Mouse (Mus musculus) forebrain, embryonic 15.5 days (tissue): Measurements from ENCODE around the gene Eif4enif1. TPM values are rescaled to one million over a fixed set of nuclear protein-coding genes. Genes with fewer than 3 reads are reported as not detected.
"Not testable (repeated sequence)": the region's sequence is repeated elsewhere in the genome, so short reads cannot be mapped to it uniquely, and the experiment has no call there.

Source experiments
- ATAC-seq: fragments of 200-750 bp; cut with Nextera tagmentation; replicated peaks from 2 replicates; pipeline ENCODE4 v1.8.0; 2017; ENCODE audit warnings: mild to moderate bottlenecking, moderate TSS enrichment, moderate library complexity
- H3K27ac ChIP-seq: fragments of 300-500 bp; sonication (generic); replicated peaks from 2 replicates; pipeline ENCODE4 v1.5.1; 2015; ENCODE audit warnings: mild to moderate bottlenecking, inconsistent platforms
- H3K27me3 ChIP-seq: fragments of 300-500 bp; sonication (generic); 2 replicates; pipeline ENCODE4 v1.6.1; 2015; ENCODE audit warnings: inconsistent platforms
- H3K36me3 ChIP-seq: fragments of 300-500 bp; sonication (generic); 2 replicates; pipeline ENCODE4 v1.6.1; 2015; ENCODE audit warnings: mild to moderate bottlenecking, inconsistent platforms
- H3K4me1 ChIP-seq: fragments of 300-500 bp; sonication (generic); 2 replicates; pipeline ENCODE4 v1.6.1; 2015; ENCODE audit warnings: inconsistent platforms
- H3K4me2 ChIP-seq: fragments of 300-500 bp; sonication (generic); replicated peaks from 2 replicates; pipeline ENCODE4 v1.6.1; 2015; ENCODE audit warnings: mild to moderate bottlenecking, inconsistent platforms
- H3K4me3 ChIP-seq: fragments of 300-500 bp; sonication (generic); 2 replicates; pipeline ENCODE4 v1.5.1; 2015; ENCODE audit warnings: mild to moderate bottlenecking, inconsistent platforms
- H3K9ac ChIP-seq: fragments of 300-500 bp; sonication (generic); replicated peaks from 2 replicates; pipeline ENCODE4 v1.6.1; 2015; ENCODE audit warnings: mild to moderate bottlenecking, inconsistent platforms
- H3K9me3 ChIP-seq: fragments of 300-500 bp; sonication (generic); 2 replicates; pipeline ENCODE4 v1.6.1; 2016; ENCODE audit warnings: inconsistent platforms
- whole genome bisulfite sequencing: fragments of 180-500 bp; shearing (Covaris S2); methylation state at CpG from one replicate; pipeline ENCODE4 v1.1.7; 2015; ENCODE audit warnings: mixed read lengths; 5-methylcytosine and 5-hydroxymethylcytosine counted together
- polyA plus RNA-seq: library from polyadenylated mRNA; unstranded; fragments of >200 nt; fragmentation: Nextera tagmentation; extraction: Ambion mirVana; gene quantifications from 2 replicates; pipeline ENCODE4 v1.2.1, GENCODE M21; 2015

Gene Eif4enif1
- polyA plus RNA-seq, 1 experiment from 2014 or later, result 46.2 TPM

DNA sequence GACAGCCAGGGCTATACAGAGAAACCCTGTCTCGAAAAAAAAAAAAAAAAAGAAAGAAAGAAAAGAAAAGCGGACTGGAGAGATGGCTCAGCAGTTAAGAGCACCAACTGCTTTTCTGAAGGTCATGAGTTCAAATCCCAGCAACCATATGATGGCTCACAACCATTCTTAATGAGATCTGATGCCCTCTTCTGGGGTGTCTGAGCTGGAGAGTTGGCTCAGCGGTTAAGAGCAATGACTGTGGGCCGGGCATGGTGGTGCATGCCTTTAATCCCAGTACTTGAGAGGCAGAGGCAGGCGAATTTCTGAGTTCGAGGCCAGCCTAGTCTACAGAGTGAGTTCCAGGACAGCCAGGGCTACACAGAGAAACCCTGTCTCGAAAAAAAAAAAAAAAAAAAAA is 1.6 kb upstream of the Eif4enif1 start:
- peaks cover 10% of the 10 kb centered on the region for H3K4me1 ChIP-seq
- not testable (repeated sequence) for H3K36me3 ChIP-seq, H3K9me3 ChIP-seq, H3K4me3 ChIP-seq, H3K27ac ChIP-seq, H3K4me2 ChIP-seq, ATAC-seq, H3K27me3 ChIP-seq, H3K9ac ChIP-seq
- WGBS, result over 99% methylated on average over 6 of the region's 7 CpGs

DNA sequence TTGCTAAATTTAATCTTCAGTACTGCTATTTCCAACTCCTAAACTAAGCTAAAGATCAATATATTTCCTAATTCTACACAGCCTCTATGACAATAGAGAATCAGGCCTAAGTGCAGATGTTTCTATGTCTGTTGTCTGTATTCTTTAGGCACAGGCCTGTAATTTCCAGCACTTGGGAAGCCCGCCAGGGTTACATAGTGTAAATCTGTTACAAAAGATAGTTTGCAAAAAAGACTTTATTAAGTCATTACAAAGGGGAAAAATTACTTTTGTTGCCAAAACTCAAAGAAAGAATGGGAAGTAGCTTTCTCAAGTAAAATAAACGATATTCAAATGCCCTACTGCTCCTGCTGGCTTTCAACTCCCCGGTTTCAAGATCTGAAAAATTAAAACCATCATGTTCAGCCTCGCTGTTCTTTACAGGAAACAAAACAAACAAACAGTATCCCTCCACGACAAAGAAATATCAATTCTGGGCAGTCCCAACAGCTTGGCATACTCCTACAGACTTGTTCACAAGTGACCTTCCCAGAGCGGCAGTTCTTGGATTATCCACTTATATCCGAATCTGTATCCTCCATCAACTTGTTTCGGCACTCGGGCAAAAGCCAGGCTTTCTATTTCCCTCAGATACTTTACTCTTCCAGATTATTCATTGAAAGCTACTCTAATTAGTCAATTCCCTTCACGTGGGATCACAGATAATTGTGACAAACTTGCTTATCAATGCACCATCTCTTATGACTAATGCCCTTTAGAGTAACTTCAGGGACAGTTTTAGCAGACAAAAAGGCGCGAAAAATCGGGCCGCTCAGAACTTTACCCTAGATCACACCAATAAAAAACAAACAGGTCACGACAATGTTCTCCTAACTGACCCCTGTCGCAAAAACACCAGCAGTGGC is 614 bp upstream of the Eif4enif1 start:
- H3K9me3 ChIP-seq, result no peaks in the 10 kb centered on the region
- H3K27ac ChIP-seq, result no peak overlapping the region
- peaks cover 13% of the 10 kb centered on the region for H3K36me3 ChIP-seq
- peak overlapping the region; percentile 19 for H3K4me2 ChIP-seq
- no peak overlapping the region for H3K9ac ChIP-seq
- WGBS, result 6% methylated on average over 16 of the region's 16 CpGs
- no peaks in the 10 kb centered on the region for H3K27me3 ChIP-seq
- H3K4me1 ChIP-seq, result peaks cover 10% of the 10 kb centered on the region
- H3K4me3 ChIP-seq, result peak overlapping the region; percentile 40
- ATAC-seq, result no peak

DNA sequence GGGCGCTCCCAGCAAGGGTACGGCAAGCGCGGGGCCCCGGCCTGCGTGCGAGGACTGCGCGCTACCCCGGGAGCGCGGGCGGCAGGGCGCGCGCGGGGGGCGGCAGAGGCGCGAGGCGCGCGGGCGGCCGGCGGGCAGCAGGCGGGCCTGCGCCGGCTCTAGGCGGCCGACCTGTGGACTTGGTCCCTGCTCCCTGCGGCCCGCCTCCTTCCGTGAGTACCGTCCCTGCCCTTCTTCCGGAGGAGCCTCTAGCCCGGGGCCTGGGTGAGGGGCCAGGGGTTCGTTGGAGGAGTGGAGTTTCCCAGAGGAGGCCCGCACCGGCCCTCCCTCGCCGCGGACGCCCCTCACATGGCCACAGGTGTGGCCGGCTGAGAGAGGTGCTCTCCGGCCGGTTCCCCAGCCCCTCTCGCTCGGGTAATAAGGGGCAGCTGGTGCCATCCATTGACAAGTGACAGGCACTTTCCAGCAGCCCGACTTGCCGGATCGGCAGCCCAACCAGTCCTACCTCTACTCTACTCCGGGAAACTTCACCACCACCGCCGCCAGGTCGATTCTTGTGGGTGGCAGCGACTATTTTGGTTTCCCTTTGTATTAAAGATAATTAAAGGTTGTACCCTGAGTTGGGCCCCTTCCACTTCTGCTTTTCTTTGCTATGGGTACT is 719 bp downstream of the Eif4enif1 start:
- Histone ChIP-seq H3K4me3 (peak overlapping the region; percentile 40), H3K36me3 (peaks cover 23% of the 10 kb centered on the region), H3K27me3 (no peaks in the 10 kb centered on the region), H3K9ac (peak overlapping the region; percentile 41), H3K9me3 (no peaks in the 10 kb centered on the region), H3K27ac (peak overlapping the region; percentile 2; the same call in 1 of the 2 replicates), H3K4me2 (peak overlapping the region; percentile 33), H3K4me1 (peaks cover 10% of the 10 kb centered on the region)
- no peak; the same call in 1 of the 2 replicates for ATAC-seq
- 0% methylated on average over 29 of the region's 57 CpGs for WGBS

DNA sequence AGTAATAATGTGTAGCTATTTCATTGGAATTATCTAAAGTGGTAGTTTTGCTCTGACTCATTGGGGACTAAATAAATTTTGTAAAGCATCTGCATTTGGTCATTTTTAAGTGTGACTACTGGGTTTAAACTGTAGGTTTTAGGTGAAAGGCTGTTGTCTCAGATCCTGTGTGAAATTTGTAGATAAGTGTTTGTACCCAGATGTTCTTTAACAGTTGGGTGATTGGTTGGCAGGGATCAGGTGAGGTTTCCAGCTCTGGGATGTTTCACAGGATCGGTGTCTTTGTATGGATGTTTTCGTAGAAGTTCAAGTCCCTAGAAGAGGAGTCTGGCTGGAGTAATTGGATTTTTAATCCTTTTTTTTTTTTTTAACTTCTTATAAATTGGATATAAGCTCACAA is 1.6 kb downstream of the Eif4enif1 start:
- Histone ChIP-seq H3K36me3 (peaks cover 31% of the 10 kb centered on the region), H3K4me3 (peak overlapping the region; percentile 40; the same call in 1 of the 2 replicates), H3K4me2 (0 out of 2 replicates have a peak overlapping the region, but pooled peaks have one; percentile 33), H3K9me3 (no peaks in the 10 kb centered on the region), H3K27me3 (no peaks in the 10 kb centered on the region), H3K4me1 (peaks cover 10% of the 10 kb centered on the region), H3K27ac (no peak overlapping the region), H3K9ac (no peak overlapping the region)
- no peak for ATAC-seq
- WGBS, result 74% methylated on average over 2 of the region's 2 CpGs

DNA sequence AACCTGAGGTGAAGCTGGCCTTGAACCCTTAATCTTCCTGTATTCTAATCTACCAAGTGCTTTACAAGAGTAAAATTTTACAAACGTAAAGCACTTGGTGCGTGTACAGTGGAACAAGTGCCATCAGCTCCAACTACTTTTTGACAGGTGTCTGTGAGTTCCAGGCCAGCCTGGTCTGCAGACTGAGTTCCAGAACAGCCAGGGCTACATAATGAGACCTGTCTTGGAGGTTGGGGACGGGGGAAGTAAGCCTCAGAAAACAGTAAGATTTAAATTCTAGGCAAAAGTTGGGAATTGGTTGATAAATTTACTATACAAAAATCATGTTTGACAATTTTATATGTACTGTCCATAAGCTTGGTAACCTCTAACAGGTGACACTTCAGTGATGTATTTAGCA is 3.0 kb downstream of the Eif4enif1 start:
- Histone ChIP-seq H3K9ac (no peak overlapping the region), H3K4me1 (peaks cover 10% of the 10 kb centered on the region), H3K4me2 (no peak overlapping the region), H3K27ac (no peak overlapping the region), H3K9me3 (no peaks in the 10 kb centered on the region), H3K4me3 (no peak overlapping the region), H3K27me3 (no peaks in the 10 kb centered on the region), H3K36me3 (peaks cover 42% of the 10 kb centered on the region)
- WGBS, result 95% methylated on average over 3 of the region's 3 CpGs
- ATAC-seq, result no peak

DNA sequence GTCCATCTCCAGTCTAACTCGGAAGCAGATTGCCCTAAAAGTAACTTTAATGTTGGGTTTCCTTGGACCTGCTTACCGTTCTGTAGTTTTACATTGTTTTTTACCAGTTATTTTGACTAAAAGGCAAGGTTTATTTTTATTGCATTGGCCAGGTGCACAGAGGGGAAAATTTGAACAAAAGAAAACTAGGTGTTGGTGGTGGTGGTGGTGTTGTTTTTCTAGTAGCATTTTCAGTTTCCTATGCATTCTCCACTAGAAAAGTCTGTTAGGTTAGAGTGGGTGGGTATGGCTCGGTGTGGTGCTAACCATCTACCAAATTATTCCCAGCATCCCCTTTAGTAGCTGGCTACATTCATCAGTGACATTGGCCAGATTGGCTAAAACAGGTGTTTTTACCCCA is 4.6 kb downstream of the Eif4enif1 start:
- no peak for ATAC-seq
- no peak overlapping the region for H3K4me2 ChIP-seq
- H3K9me3 ChIP-seq, result no peaks in the 10 kb centered on the region
- WGBS, result 93% methylated on average over 3 of the region's 3 CpGs
- H3K9ac ChIP-seq, result no peak overlapping the region
- no peak overlapping the region for H3K27ac ChIP-seq
- no peaks in the 10 kb centered on the region for H3K27me3 ChIP-seq
- H3K4me3 ChIP-seq, result no peak overlapping the region
- peaks cover 10% of the 10 kb centered on the region for H3K4me1 ChIP-seq
- peaks cover 44% of the 10 kb centered on the region for H3K36me3 ChIP-seq

DNA sequence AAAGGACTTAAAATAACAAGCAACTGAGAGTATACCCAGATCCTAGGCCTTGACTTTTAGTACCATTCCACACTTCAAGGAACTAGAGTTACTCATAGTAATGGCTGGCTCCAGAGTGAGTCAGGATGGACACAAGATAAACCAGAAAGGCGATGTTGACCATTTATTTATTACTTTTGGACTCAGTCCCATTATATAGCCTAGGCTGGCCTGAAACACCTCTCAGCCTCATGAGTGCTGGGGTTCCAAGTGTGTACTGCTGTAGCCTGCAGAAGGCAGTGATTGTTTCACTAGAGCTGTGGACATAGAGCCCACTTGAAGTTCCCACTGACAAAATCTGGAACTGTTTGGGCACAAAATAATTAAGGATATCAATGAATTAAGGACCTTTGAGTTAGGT is 10.3 kb downstream of the Eif4enif1 start:
- Histone ChIP-seq H3K36me3 (peaks cover 66% of the 10 kb centered on the region), H3K9ac (no peak overlapping the region), H3K4me3 (no peak overlapping the region), H3K4me2 (no peak overlapping the region), H3K27ac (no peak overlapping the region), H3K4me1 (no peaks in the 10 kb centered on the region), H3K9me3 (no peaks in the 10 kb centered on the region), H3K27me3 (no peaks in the 10 kb centered on the region)
- ATAC-seq, result no peak
- WGBS, result 86% methylated on average over 1 of the region's 1 CpGs

DNA sequence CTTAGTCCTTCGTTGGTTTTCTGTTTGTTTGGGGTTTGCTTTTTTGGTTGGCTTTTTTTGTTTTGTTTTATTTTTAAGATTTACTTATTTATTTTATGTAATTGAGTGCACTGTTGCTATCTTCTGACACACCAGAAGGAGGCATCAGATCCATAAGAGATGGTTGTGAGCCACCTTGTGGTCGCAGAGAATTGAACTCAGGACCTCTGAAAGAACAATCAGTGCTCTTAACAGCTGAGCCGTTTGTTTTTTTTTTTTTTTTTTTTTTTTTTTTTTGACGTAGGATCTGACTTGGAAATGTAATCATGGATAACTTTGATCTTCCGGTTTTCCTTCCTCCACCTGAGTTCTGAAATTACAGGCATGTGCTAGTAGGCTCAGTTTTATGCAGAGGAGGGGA is 20.9 kb downstream of the Eif4enif1 start:
- no peak overlapping the region for H3K9ac ChIP-seq
- no peaks in the 10 kb centered on the region for H3K27me3 ChIP-seq
- H3K4me1 ChIP-seq, result no peaks in the 10 kb centered on the region
- H3K4me3 ChIP-seq, result no peak overlapping the region
- 67% methylated on average over 5 of the region's 5 CpGs for WGBS
- H3K27ac ChIP-seq, result no peak overlapping the region
- H3K36me3 ChIP-seq, result peaks cover 76% of the 10 kb centered on the region
- no peak for ATAC-seq
- H3K4me2 ChIP-seq, result no peak overlapping the region
- H3K9me3 ChIP-seq, result no peaks in the 10 kb centered on the region

DNA sequence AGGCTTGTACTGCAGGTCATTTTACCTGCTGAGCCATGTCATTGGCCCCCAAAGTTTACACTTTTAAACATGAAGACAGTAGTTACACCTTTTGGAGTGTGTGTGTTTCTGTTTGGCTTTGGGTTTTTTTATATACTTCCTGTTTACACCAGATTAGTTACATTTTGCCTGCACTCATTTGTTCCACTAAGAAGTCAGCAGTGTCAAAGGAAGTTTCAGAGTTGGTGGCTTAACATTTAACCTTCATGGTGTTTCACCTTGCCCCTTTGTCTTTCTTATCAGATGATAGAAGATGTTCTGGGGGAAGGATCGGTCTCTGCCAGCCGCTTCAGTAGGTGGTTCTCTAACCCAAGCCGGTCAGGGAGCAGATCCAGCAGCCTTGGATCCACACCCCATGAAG is 24.9 kb downstream of the Eif4enif1 start:
- Histone ChIP-seq H3K4me2 (no peak overlapping the region), H3K4me3 (no peak overlapping the region), H3K27me3 (no peaks in the 10 kb centered on the region), H3K27ac (no peak overlapping the region), H3K36me3 (peaks cover 85% of the 10 kb centered on the region), H3K9ac (no peak overlapping the region), H3K9me3 (no peaks in the 10 kb centered on the region), H3K4me1 (no peaks in the 10 kb centered on the region)
- ATAC-seq, result no peak
- 98% methylated on average over 3 of the region's 3 CpGs for WGBS

DNA sequence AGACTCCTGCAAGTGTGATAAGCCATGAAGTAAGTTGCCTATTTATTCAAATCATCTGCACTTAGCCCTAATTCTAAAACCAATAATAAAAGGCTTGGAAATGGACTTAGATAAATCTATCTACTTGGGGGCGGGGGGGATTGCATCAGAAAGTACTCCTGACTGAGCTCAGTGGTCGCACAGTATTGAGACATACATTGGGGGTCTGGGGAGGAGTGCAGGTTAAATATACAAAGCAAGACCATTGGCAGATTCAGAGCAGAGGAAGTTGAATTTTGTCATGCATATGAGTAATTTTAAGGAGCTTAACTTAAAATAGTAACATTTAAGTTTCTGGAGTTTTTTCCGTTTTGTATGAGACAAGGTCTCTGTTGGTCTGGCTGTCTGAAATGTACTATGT is 30.1 kb downstream of the Eif4enif1 start:
- peaks cover 86% of the 10 kb centered on the region for H3K36me3 ChIP-seq
- 92% methylated on average over 3 of the region's 3 CpGs for WGBS
- H3K9me3 ChIP-seq, result no peaks in the 10 kb centered on the region
- H3K4me2 ChIP-seq, result no peak overlapping the region
- H3K27me3 ChIP-seq, result no peaks in the 10 kb centered on the region
- H3K4me1 ChIP-seq, result no peaks in the 10 kb centered on the region
- H3K4me3 ChIP-seq, result no peak overlapping the region
- H3K27ac ChIP-seq, result no peak overlapping the region
- no peak for ATAC-seq
- no peak overlapping the region for H3K9ac ChIP-seq

DNA sequence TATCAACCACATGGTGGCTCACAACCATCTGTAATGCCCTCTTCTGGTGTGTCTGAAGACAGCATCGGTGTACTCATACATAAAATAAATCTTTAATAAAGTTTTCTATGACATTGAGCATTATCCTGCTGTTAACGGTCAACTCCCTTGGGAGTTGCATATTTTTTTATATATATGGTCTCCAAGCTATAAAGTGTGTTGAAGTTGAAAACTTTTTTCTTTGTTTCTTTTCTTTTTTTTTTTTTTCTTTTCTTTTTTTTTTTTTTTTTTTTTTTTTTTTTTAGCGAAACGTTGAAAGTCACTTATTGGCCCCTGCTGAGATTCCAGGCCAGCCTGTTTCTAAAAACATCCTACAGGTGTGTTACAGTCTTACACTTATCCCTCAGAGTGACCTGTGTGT is 31.5 kb downstream of the Eif4enif1 start:
- Histone ChIP-seq H3K9me3 (no peaks in the 10 kb centered on the region), H3K36me3 (peaks cover 91% of the 10 kb centered on the region), H3K9ac (no peak overlapping the region), H3K27me3 (no peaks in the 10 kb centered on the region), H3K4me1 (no peaks in the 10 kb centered on the region), H3K27ac (no peak overlapping the region), H3K4me3 (no peak overlapping the region), H3K4me2 (no peak overlapping the region)
- 94% methylated on average over 4 of the region's 4 CpGs for whole genome bisulfite sequencing
- no peak for ATAC-seq

DNA sequence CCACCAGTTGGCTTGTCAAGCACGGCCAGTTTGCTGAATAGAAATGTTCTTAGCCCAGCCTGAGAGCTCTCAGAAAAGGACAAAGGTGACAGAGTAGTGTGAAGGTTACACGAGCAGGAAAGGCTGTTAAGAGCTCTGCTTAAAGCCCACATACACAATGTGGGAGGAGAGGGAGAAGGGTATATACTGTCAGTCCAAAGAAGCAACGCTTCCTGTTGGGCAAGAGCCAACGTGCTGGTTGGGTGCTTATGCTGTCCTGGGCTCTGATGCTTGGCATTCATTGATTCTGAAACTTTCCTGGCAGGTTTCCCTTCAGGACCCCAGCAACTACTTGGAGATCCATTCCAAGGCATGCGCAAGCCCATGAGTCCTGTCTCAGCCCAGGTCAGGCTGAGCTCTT is 33.1 kb downstream of the Eif4enif1 start:
- Histone ChIP-seq H3K4me3 (no peak overlapping the region), H3K27ac (no peak overlapping the region), H3K9ac (no peak overlapping the region), H3K36me3 (peaks cover 85% of the 10 kb centered on the region), H3K4me1 (no peaks in the 10 kb centered on the region), H3K9me3 (no peaks in the 10 kb centered on the region), H3K4me2 (no peak overlapping the region), H3K27me3 (no peaks in the 10 kb centered on the region)
- WGBS, result 87% methylated on average over 5 of the region's 5 CpGs
- ATAC-seq, result no peak
